Mouse (Mus musculus) lung, adult 2 months (tissue): Measurements from ENCODE around the gene Olfr1447.

Experiments used
- CTCF ChIP-seq: fragments of 200-500 bp; IDR thresholded peaks from 2 replicates; pipeline ENCODE4 v1.5.1; 2011; ENCODE audit warnings: mild to moderate bottlenecking, low read length, control low read depth; ENCODE audit not compliant: insufficient read depth
- POLR2A ChIP-seq: fragments of 200-500 bp; IDR thresholded peaks from 2 replicates; pipeline ENCODE4 v1.6.1; 2011; ENCODE audit warnings: low read depth, mild to moderate bottlenecking, control low read depth, low read length, borderline replicate concordance; ENCODE audit errors: extremely low read depth

DNA sequence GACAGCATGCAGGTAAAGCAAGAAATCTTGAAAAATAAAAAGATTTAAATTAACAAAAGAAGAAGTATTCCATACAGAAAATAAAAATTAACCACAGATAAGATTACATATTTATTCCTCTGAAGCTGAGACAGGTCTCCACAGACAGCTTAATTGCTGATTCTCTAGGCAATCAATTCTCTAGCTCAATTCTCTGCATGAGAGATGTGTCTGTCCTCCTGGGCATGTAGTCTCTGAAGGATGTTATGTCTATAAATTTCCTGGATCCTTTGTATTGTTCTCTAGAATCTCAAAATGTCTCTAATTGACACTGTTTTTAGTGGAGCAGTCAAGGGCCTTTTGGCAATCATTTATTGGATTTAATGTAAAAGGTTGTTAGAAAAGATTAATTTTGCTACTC lies 27.0 kb upstream of the Olfr1447 start, which contains the start of gene Olfr1449:
- TF ChIP-seq CTCF (no peak), POLR2A (no peak)
